In genomic region chr6:29170952-29171388, GRCm38 (mm10) we compare ENCODE assay signal across 8 mouse cellular contexts. TPM values are rescaled to one million over a fixed set of nuclear protein-coding genes. Genes with fewer than 3 reads are reported as not detected.
DNase-seq lines count a peak whose midpoint lies in the region; ATAC-seq and TF ChIP-seq lines count a peak whose summit lies in the region.

No protein-coding gene starts in this region.

- no peaks in the 10 kb centered on the region for H3K9me3 ChIP-seq in embryonic facial prominence, embryonic 12.5 days
- H3K9me3 ChIP-seq in limb, embryonic 13.5 days: no peaks in the 10 kb centered on the region
- H3K9me3 ChIP-seq in midbrain, embryonic 15.5 days: no peaks in the 10 kb centered on the region

- WGBS in embryonic facial prominence, embryonic 12.5 days: under 1% methylated on average over 40 of the region's 40 CpGs
- 1% methylated on average over 40 of the region's 40 CpGs for WGBS in kidney, adult 2 months
- under 1% methylated on average over 40 of the region's 40 CpGs for WGBS in limb, embryonic 13.5 days
- WGBS in midbrain, embryonic 15.5 days: under 1% methylated on average over 38 of the region's 40 CpGs
- WGBS in spleen, adult 2 months: 2% methylated on average over 35 of the region's 40 CpGs

- ATAC-seq in embryonic facial prominence, embryonic 12.5 days (ENCODE audit: insufficient number of reproducible peaks, insufficient read depth, low FRiP score, low TSS enrichment): peak; percentile 61; the same call in 1 of the 2 replicates
- peak; percentile 82 for ATAC-seq in limb, embryonic 13.5 days (ENCODE audit: low FRiP score, low read depth)
- peak; percentile 71 for ATAC-seq in midbrain, embryonic 15.5 days (replicated peaks)

- H3K9ac ChIP-seq in embryonic facial prominence, embryonic 12.5 days: peak overlapping the region; percentile 63
- H3K9ac ChIP-seq in limb, embryonic 13.5 days: peak overlapping the region; percentile 75
- peak overlapping the region; percentile 61 for H3K9ac ChIP-seq in midbrain, embryonic 15.5 days

- no peak for TF ChIP-seq POLR2A in kidney, adult 2 months (IDR thresholded peaks at IDR 0.05; ENCODE audit: low read depth, low read length)
- TF ChIP-seq POLR2A in spleen, adult 2 months (IDR thresholded peaks at IDR 0.05; ENCODE audit: low read depth, low read length): no peak

- H3K4me2 ChIP-seq in embryonic facial prominence, embryonic 12.5 days (replicated peaks): peak overlapping the region; percentile 99
- peak overlapping the region; percentile 100 for H3K4me2 ChIP-seq in limb, embryonic 13.5 days (replicated peaks)
- H3K4me2 ChIP-seq in midbrain, embryonic 15.5 days: peak overlapping the region; percentile 99

- TF ChIP-seq CTCF in kidney, adult 2 months (conservative IDR thresholded peaks at IDR 0.05; ENCODE audit: insufficient read depth, insufficient read length, low read depth, low read length): peak; percentile 69
- TF ChIP-seq CTCF in spleen, adult 2 months (IDR thresholded peaks at IDR 0.05; ENCODE audit: extremely low read depth, insufficient read depth, insufficient read length, insufficient replicate concordance): peak; percentile 86

- peaks cover 72% of the 10 kb centered on the region for H3K27me3 ChIP-seq in embryonic facial prominence, embryonic 12.5 days
- H3K27me3 ChIP-seq in kidney, adult 2 months (replicated peaks; ENCODE audit: control insufficient read depth, insufficient read depth, low read length): peaks cover 4% of the 10 kb centered on the region; the same call in 1 of the 2 replicates
- H3K27me3 ChIP-seq in limb, embryonic 13.5 days: peaks cover 94% of the 10 kb centered on the region
- H3K27me3 ChIP-seq in midbrain, embryonic 15.5 days (replicated peaks): peaks cover 70% of the 10 kb centered on the region
- peaks cover 18% of the 10 kb centered on the region for H3K27me3 ChIP-seq in spleen, adult 2 months (ENCODE audit: control insufficient read depth, insufficient read depth, low read length)

- no peak overlapping the region for H3K27ac ChIP-seq in embryonic facial prominence, embryonic 12.5 days
- no peak overlapping the region for H3K27ac ChIP-seq in kidney, adult 2 months (ENCODE audit: insufficient read depth, low read depth, low read length)
- no peak overlapping the region for H3K27ac ChIP-seq in limb, embryonic 13.5 days
- H3K27ac ChIP-seq in midbrain, embryonic 15.5 days: no peak overlapping the region
- H3K27ac ChIP-seq in spleen, adult 2 months (ENCODE audit: insufficient read depth, low read length): no peak overlapping the region

- peaks cover 15% of the 10 kb centered on the region for H3K4me1 ChIP-seq in embryonic facial prominence, embryonic 12.5 days
- H3K4me1 ChIP-seq in kidney, adult 2 months (ENCODE audit: control insufficient read depth, insufficient read depth, low read length): no peaks in the 10 kb centered on the region
- H3K4me1 ChIP-seq in limb, embryonic 13.5 days: peaks cover 19% of the 10 kb centered on the region
- peaks cover 25% of the 10 kb centered on the region for H3K4me1 ChIP-seq in midbrain, embryonic 15.5 days
- H3K4me1 ChIP-seq in spleen, adult 2 months (ENCODE audit: control insufficient read depth, insufficient read depth, insufficient read length): peaks cover 9% of the 10 kb centered on the region

- no peaks in the 10 kb centered on the region for H3K36me3 ChIP-seq in embryonic facial prominence, embryonic 12.5 days
- H3K36me3 ChIP-seq in kidney, adult 2 months (ENCODE audit: control insufficient read depth, insufficient read depth, low read length): no peaks in the 10 kb centered on the region
- no peaks in the 10 kb centered on the region for H3K36me3 ChIP-seq in limb, embryonic 13.5 days
- no peaks in the 10 kb centered on the region for H3K36me3 ChIP-seq in midbrain, embryonic 15.5 days (replicated peaks)
- no peaks in the 10 kb centered on the region for H3K36me3 ChIP-seq in spleen, adult 2 months (ENCODE audit: control insufficient read depth, insufficient read depth, low read length)

- peak overlapping the region; percentile 55 for H3K4me3 ChIP-seq in embryonic facial prominence, embryonic 12.5 days
- peak overlapping the region; percentile 56 for H3K4me3 ChIP-seq in kidney, adult 2 months (ENCODE audit: insufficient read depth, low read depth, low read length)
- H3K4me3 ChIP-seq in limb, embryonic 13.5 days: peak overlapping the region; percentile 62
- peak overlapping the region; percentile 52 for H3K4me3 ChIP-seq in midbrain, embryonic 15.5 days
- H3K4me3 ChIP-seq in spleen, adult 2 months (ENCODE audit: extremely low read depth, insufficient read depth, insufficient read length): peak overlapping the region; percentile 60

- peak; percentile 33 to 67 for DNase-seq in urinary bladder, adult 18-20 months (ENCODE audit: low spot score in 2 of 2)
- no peak for DNase-seq in urinary bladder, postnatal 10 days (ENCODE audit: low spot score)
- DNase-seq in heart, adult 8-10 months (ENCODE audit: low spot score): peak; percentile 66
- DNase-seq in kidney, adult 2 months: peak; percentile 80
- peak in 1 of 2 experiments; percentile 66 for DNase-seq in spleen, adult 2 months (ENCODE audit: low read depth in 1 of 2, low spot score in 2 of 2)

RNA-seq across cellular contexts. Expression of gene Rbm28, which starts 6.2 kb away (rescaled TPM):
- 54.9 and 57.4 TPM in 2 replicates for polyA plus RNA-seq in embryonic facial prominence, embryonic 12.5 days (2016; fragmentation: Nextera tagmentation; extraction: Ambion mirVana)
- 10 to 100 TPM; 15.1 to 19.7 (median 18.9) TPM for total RNA-seq in heart, adult 8-10 months (2022)
- polyA plus RNA-seq in kidney, adult 2 months (2012; rRNA removed): 4.9 and 6.1 TPM in 2 replicates
- polyA plus RNA-seq in limb, embryonic 13.5 days (2015; fragmentation: Nextera tagmentation; extraction: Ambion mirVana): 46.6 and 52.3 TPM in 2 replicates
- polyA plus RNA-seq in midbrain, embryonic 15.5 days (2015; fragmentation: Nextera tagmentation; extraction: Ambion mirVana): 38.9 and 46.9 TPM in 2 replicates
- 3.6 and 4.2 TPM in 2 replicates for polyA plus RNA-seq in spleen, adult 2 months (2012; rRNA removed)

RNA-seq across cellular contexts. Expression of gene Prrt4, which starts 8.4 kb away (rescaled TPM):
- 1.5 and 1.8 TPM in 2 replicates for polyA plus RNA-seq in embryonic facial prominence, embryonic 12.5 days (2016; fragmentation: Nextera tagmentation; extraction: Ambion mirVana)
- 1 to 10 TPM; 2.2 to 3.2 (median 2.9) TPM for total RNA-seq in heart, adult 8-10 months (2022)
- 0.20 and 0.24 TPM in 2 replicates for polyA plus RNA-seq in kidney, adult 2 months (2012; rRNA removed)
- polyA plus RNA-seq in limb, embryonic 13.5 days (2015; fragmentation: Nextera tagmentation; extraction: Ambion mirVana): 0.90 and 1.3 TPM in 2 replicates
- polyA plus RNA-seq in midbrain, embryonic 15.5 days (2015; fragmentation: Nextera tagmentation; extraction: Ambion mirVana): 9.8 and 10.7 TPM in 2 replicates
- polyA plus RNA-seq in spleen, adult 2 months (2012; rRNA removed): 0.20 and 0.25 TPM in 2 replicates

RNA-seq across cellular contexts. Expression of gene Impdh1, which starts 45.2 kb away (rescaled TPM):
- polyA plus RNA-seq in embryonic facial prominence, embryonic 12.5 days (2016; fragmentation: Nextera tagmentation; extraction: Ambion mirVana): 34.6 and 38.1 TPM in 2 replicates
- 10 to 100 TPM; 16.5 to 24.0 (median 20.5) TPM for total RNA-seq in heart, adult 8-10 months (2022)
- polyA plus RNA-seq in kidney, adult 2 months (2012; rRNA removed): 16.8 and 17.7 TPM in 2 replicates
- polyA plus RNA-seq in limb, embryonic 13.5 days (2015; fragmentation: Nextera tagmentation; extraction: Ambion mirVana): 49.9 and 51.7 TPM in 2 replicates
- 59.3 and 63.4 TPM in 2 replicates for polyA plus RNA-seq in midbrain, embryonic 15.5 days (2015; fragmentation: Nextera tagmentation; extraction: Ambion mirVana)
- 40.7 and 46.7 TPM in 2 replicates for polyA plus RNA-seq in spleen, adult 2 months (2012; rRNA removed)
